Mouse (Mus musculus) naive thymus-derived CD4-positive, alpha-beta T cell, adult 2 months (primary cell): ENCODE results near the gene Vmn2r97.
A peak's percentile ranks its signal among the peaks of the same experiment; 100 is the strongest.
"Not testable (repeated sequence)": the region's sequence is repeated elsewhere in the genome, so short reads cannot be mapped to it uniquely, and the experiment has no call there.

ENCODE experiments used
- DNase-seq: peaks from one replicate; pipeline ENCODE4 v3.0.0-alpha.2; 2011; ENCODE audit warnings: low read depth

The Vmn2r97 gene

GRCm38 (mm10) chr17:18914000-18914399 lies at the start of gene Vmn2r97:
Gene Vmn2r97 (plus strand): TSS chr17:18914300.
- not testable (repeated sequence) for DNase-seq

DNA sequence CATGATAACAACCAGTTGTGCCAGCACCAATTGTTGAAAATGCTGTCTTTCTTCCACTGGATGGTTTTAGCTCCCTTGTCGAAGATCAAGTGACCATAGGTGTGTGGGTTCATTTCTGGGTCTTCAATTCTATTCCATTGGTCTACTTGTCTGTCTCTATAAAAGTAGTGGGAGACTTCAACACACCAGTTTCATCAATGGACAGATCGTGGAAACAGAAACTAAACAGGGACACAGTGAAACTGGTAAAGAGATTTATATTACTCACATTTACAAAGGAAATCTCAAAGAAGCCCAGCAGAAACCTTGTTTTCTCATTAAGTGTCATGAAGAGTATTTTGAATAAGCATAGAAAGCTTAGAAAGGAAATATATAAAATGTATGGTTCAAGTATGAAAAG lies 31.7 kb upstream of the Vmn2r97 start:
- DNase-seq, result not testable (repeated sequence)

DNA sequence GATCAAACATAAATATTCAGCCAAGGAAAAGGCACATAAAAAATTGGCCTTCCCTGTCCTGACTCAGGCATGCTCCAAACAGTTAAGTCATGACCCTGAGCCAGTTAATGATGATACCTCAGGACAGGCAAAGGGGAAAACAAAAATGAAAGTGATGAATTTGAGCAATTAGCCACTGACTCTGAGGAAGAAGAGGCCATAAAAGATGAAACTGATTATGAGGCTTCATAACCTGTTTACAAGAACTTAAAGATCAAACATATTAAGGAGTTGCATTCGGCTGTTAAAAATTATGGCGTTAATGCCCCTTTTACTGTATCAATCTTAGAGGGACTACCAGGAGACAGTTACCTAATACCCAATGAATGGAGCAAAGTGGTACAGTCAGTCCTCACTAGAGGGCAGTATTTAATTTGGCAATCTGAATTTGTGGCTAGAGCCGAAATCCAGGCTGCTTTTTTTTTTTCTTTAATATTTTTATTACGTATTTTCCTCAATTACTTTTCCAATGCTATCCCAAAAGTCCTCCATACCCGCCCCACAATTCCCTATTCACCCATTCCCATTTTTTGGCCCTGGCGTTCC lies 24.3 kb upstream of the Vmn2r97 start:
- peak; percentile 16 for DNase-seq

DNA sequence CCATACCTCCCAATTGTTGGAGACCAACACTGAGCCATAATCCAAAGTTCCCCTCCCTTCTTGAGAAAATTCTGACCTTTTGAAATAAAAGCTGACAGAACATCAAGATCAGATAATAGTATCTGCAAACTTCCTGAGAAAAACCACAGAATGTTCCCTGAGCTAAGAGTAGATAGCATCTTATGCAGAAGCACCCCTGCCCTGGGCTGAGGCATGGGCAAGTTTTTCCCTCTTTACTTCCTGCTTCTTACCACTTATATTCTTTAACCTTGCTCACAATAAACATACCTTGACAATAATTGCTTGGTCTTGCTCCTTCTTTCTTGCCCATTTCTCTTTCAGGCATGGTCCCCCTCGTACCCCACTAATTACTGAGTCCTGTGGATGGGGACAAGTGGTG lies 43.7 kb downstream of the Vmn2r97 start:
- DNase-seq, result not testable (repeated sequence)

- peak; percentile 77 for DNase-seq
Measured at GRCm38 (mm10) chr17:18968371-18969275, 54.5 kb downstream of the Vmn2r97 start.
